28 mouse cellular contexts compared by ENCODE assay signal in genomic region chr5:106927996-106928395, GRCm38 (mm10). TPM values are rescaled to one million over a fixed set of nuclear protein-coding genes. Genes with fewer than 3 reads are reported as not detected.
"Had no signal": no experiment of that assay in that cellular context is flagged by ENCODE, and none has a peak within 500 bp of the region (broad histone marks: within the 10 kb centered on the region; RNA-seq: fewer than 3 reads in every experiment).

No protein-coding gene starts in this region.

- H3K4me1 ChIP-seq: neural tube, embryonic 12.5 days had no signal

- H3K9me3 ChIP-seq: limb, embryonic 12.5 days; limb, embryonic 15.5 days; midbrain, embryonic 10.5 days; midbrain, embryonic 13.5 days; neural tube, embryonic 12.5 days; neural tube, embryonic 15.5 days had no signal

- H3K4me3 ChIP-seq: layer of hippocampus, adult 2 months; left cerebral cortex, adult 2 months; limb, embryonic 12.5 days; limb, embryonic 15.5 days; midbrain, embryonic 10.5 days; midbrain, embryonic 13.5 days; neural tube, embryonic 12.5 days; neural tube, embryonic 15.5 days had no signal

- DNase-seq: kidney, adult 2 months; kidney, postnatal 25 days; layer of hippocampus, postnatal 36 days; lung, adult 2 months; lung, postnatal 14 days; lung, postnatal 4 days; right cerebral cortex, adult 18-20 months; right cerebral cortex, postnatal 14 days; right cerebral cortex, postnatal 4 days; spleen, adult 18-20 months; thymus, adult 2 months; thymus, postnatal 14 days; thymus, postnatal 4 days had no signal

- H3K27ac ChIP-seq: hindbrain, embryonic 14.5 days; hindbrain, postnatal 0 days; kidney, postnatal 0 days; layer of hippocampus, adult 2 months; left cerebral cortex, adult 2 months; limb, embryonic 12.5 days; limb, embryonic 15.5 days; midbrain, embryonic 10.5 days; midbrain, embryonic 13.5 days; neural tube, embryonic 12.5 days; neural tube, embryonic 15.5 days; stomach, postnatal 0 days had no signal

- H3K4me2 ChIP-seq: hindbrain, embryonic 14.5 days; limb, embryonic 12.5 days; limb, embryonic 15.5 days; midbrain, embryonic 13.5 days; neural tube, embryonic 12.5 days; neural tube, embryonic 15.5 days had no signal

- H3K27me3 ChIP-seq: limb, embryonic 12.5 days; limb, embryonic 15.5 days; midbrain, embryonic 13.5 days; neural tube, embryonic 12.5 days; neural tube, embryonic 15.5 days had no signal

- H3K9ac ChIP-seq: hindbrain, embryonic 14.5 days; limb, embryonic 12.5 days; limb, embryonic 15.5 days; midbrain, embryonic 13.5 days; neural tube, embryonic 12.5 days; neural tube, embryonic 15.5 days had no signal

- ATAC-seq: hindbrain, postnatal 0 days; intestine, postnatal 0 days; midbrain, embryonic 13.5 days had no signal

- H3K36me3 ChIP-seq: limb, embryonic 12.5 days; limb, embryonic 15.5 days; midbrain, embryonic 10.5 days; midbrain, embryonic 13.5 days; neural tube, embryonic 12.5 days; neural tube, embryonic 15.5 days had no signal

RNA-seq across cellular contexts. Expression of gene Hfm1, which starts 1.9 kb away (rescaled TPM):
- total RNA-seq: megakaryocyte, adult 5-6 weeks had no signal
- polyA plus RNA-seq: kidney, adult 2 months; large intestine, adult 2 months; lung, adult 2 months had no signal
